Mouse (Mus musculus) small intestine, adult 2 months (tissue): ENCODE measurements around the gene Gm9903.

Experiments used
- CTCF ChIP-seq: fragments of 200-500 bp; IDR thresholded peaks from 2 replicates; pipeline ENCODE4 v1.5.1; 2012; ENCODE audit warnings: low read depth, mild to moderate bottlenecking, control low read depth, inconsistent platforms, low read length, moderate library complexity, mixed read lengths; ENCODE audit not compliant: insufficient replicate concordance, insufficient read length; ENCODE audit errors: extremely low read depth
- POLR2A ChIP-seq: fragments of 200-500 bp; IDR thresholded peaks from 2 replicates; pipeline ENCODE4 v1.6.1; 2012; ENCODE audit warnings: low read depth, mild to moderate bottlenecking, control low read depth, inconsistent platforms, low read length, moderate library complexity

DNA sequence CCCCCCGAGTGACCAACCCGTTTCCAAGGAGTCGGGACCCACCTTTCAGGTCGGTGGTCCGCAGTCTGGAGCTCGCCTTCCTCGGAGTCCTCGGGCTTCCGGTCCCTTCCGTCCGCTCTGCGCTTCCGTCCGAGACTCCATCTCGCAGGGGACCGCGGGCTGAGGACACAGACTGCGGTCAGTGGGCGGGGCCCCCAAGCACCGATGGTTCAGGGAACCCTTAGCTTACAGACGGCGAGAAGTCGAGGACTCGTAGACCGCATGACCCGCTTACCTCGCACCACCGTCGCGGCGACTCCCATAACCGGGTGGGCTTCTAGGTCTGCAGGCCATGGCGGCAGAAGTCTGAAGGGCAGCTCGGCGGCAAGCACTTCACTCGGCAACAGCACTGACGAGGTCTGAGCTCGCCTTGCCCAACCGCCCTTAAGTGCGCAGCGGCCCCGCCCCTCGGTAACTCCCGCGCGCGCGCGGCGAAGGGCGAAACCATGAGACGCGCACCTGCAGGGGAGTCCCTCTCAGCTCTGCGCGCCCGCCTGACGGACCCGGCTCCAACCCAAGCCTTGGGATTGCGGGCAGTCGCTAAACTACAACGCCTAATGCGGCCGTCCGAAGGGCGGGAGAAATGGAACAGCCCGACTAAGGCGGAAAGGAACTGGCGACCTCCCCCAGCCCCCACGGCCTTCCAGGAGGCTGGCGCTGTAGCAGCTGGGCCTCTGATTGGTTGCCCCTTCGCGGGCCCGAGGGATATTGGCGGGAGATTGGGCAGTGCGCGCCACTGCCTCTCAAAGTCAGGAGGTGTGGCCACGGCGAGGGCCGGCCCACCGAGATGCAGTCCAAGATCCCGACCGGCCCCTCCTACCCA, 22.4 kb downstream of the Gm9903 start, which contains the start of gene Slbp:
- TF ChIP-seq CTCF (no peak), POLR2A (peak; percentile 99)
